Mouse (Mus musculus) kidney, embryonic 15.5 days (tissue): Measurements from ENCODE around the gene Mrpl23. TPM values are rescaled to one million over a fixed set of nuclear protein-coding genes. Genes with fewer than 3 reads are reported as not detected.

Experiments used
- ATAC-seq: fragments of 200-750 bp; cut with Nextera tagmentation; replicated peaks from 2 replicates; pipeline ENCODE4 v1.8.0; 2017; ENCODE audit warnings: moderate TSS enrichment; ENCODE audit not compliant: low FRiP score
- H3K27ac ChIP-seq: fragments of 300-500 bp; sonication (generic); 2 replicates; pipeline ENCODE4 v1.5.1; 2015; ENCODE audit warnings: mild to moderate bottlenecking, inconsistent platforms
- H3K27me3 ChIP-seq: fragments of 300-500 bp; sonication (generic); 2 replicates; pipeline ENCODE4 v1.6.1; 2015; ENCODE audit warnings: inconsistent platforms
- H3K36me3 ChIP-seq: fragments of 300-500 bp; sonication (generic); 2 replicates; pipeline ENCODE4 v1.6.1; 2015; ENCODE audit warnings: inconsistent platforms
- H3K4me1 ChIP-seq: fragments of 300-500 bp; sonication (generic); 2 replicates; pipeline ENCODE4 v1.6.1; 2015; ENCODE audit warnings: inconsistent platforms
- H3K4me2 ChIP-seq: fragments of 300-500 bp; sonication (generic); 2 replicates; pipeline ENCODE4 v1.6.1; 2015; ENCODE audit warnings: moderate library complexity, mild to moderate bottlenecking, inconsistent platforms
- H3K4me3 ChIP-seq: fragments of 300-500 bp; sonication (generic); replicated peaks from 2 replicates; pipeline ENCODE4 v1.5.1; 2015; ENCODE audit warnings: mild to moderate bottlenecking, inconsistent platforms
- H3K9ac ChIP-seq: fragments of 300-500 bp; sonication (generic); 2 replicates; pipeline ENCODE4 v1.6.1; 2015; ENCODE audit warnings: mild to moderate bottlenecking, inconsistent platforms
- H3K9me3 ChIP-seq: fragments of 300-500 bp; sonication (generic); replicated peaks from 2 replicates; pipeline ENCODE4 v1.6.1; 2016; ENCODE audit warnings: inconsistent platforms
- WGBS: fragments of 180-500 bp; shearing (Covaris S2); methylation state at CpG from one replicate; pipeline ENCODE4 v1.1.7; 2015; ENCODE audit warnings: mixed read lengths; 5-methylcytosine and 5-hydroxymethylcytosine counted together
- polyA plus RNA-seq: library from polyadenylated mRNA; unstranded; fragments of >200 nt; fragmentation: Nextera tagmentation; extraction: Ambion mirVana; gene quantifications from 2 replicates; pipeline ENCODE4 v1.2.1, GENCODE M21; 2015

Gene Mrpl23
- polyA plus RNA-seq, 1 experiment from 2014 or later, result 25.8 TPM

GRCm38 (mm10) chr7:142500032-142500431 lies 32.5 kb upstream of the Mrpl23 start:
- Histone ChIP-seq H3K9me3 (no peaks in the 10 kb centered on the region), H3K4me2 (no peak overlapping the region), H3K4me3 (no peak overlapping the region), H3K27me3 (no peaks in the 10 kb centered on the region), H3K36me3 (peaks cover 10% of the 10 kb centered on the region; the same call in 1 of the 2 replicates), H3K9ac (no peak overlapping the region; the same call in 1 of the 2 replicates), H3K4me1 (peaks cover 32% of the 10 kb centered on the region), H3K27ac (peak overlapping the region; percentile 49; the same call in 1 of the 2 replicates)
- 81% methylated on average over 1 of the region's 1 CpGs for WGBS
- no peak for ATAC-seq

GRCm38 (mm10) chr7:142503206-142503605 lies 29.3 kb upstream of the Mrpl23 start:
- Histone ChIP-seq H3K4me2 (no peak overlapping the region), H3K9me3 (no peaks in the 10 kb centered on the region), H3K27me3 (no peaks in the 10 kb centered on the region; the same call in 1 of the 2 replicates), H3K4me3 (no peak overlapping the region), H3K4me1 (peaks cover 57% of the 10 kb centered on the region), H3K27ac (no peak overlapping the region), H3K36me3 (no peaks in the 10 kb centered on the region), H3K9ac (no peak overlapping the region)
- ATAC-seq, result no peak
- 75% methylated on average over 4 of the region's 4 CpGs for WGBS

GRCm38 (mm10) chr7:142505942-142506341 lies 26.5 kb upstream of the Mrpl23 start:
- Histone ChIP-seq H3K9ac (no peak overlapping the region), H3K27me3 (no peaks in the 10 kb centered on the region; the same call in 1 of the 2 replicates), H3K4me1 (peaks cover 61% of the 10 kb centered on the region), H3K4me2 (no peak overlapping the region), H3K4me3 (no peak overlapping the region), H3K36me3 (no peaks in the 10 kb centered on the region), H3K9me3 (no peaks in the 10 kb centered on the region), H3K27ac (peak overlapping the region; percentile 45; the same call in 1 of the 2 replicates)
- WGBS, result 19% methylated on average over 2 of the region's 2 CpGs
- no peak for ATAC-seq

GRCm38 (mm10) chr7:142506501-142506900 lies 26.0 kb upstream of the Mrpl23 start:
- peak overlapping the region; percentile 27; the same call in 1 of the 2 replicates for H3K27ac ChIP-seq
- H3K4me2 ChIP-seq, result no peak overlapping the region
- no peaks in the 10 kb centered on the region for H3K9me3 ChIP-seq
- peaks cover 65% of the 10 kb centered on the region for H3K4me1 ChIP-seq
- no peak overlapping the region for H3K9ac ChIP-seq
- peak; percentile 15; the same call in 1 of the 2 replicates for ATAC-seq
- H3K36me3 ChIP-seq, result no peaks in the 10 kb centered on the region
- no peak overlapping the region for H3K4me3 ChIP-seq
- H3K27me3 ChIP-seq, result no peaks in the 10 kb centered on the region; the same call in 1 of the 2 replicates
- 40% methylated on average over 4 of the region's 4 CpGs for WGBS

GRCm38 (mm10) chr7:142507453-142507852 lies 25.0 kb upstream of the Mrpl23 start:
- no peak overlapping the region for H3K4me3 ChIP-seq
- ATAC-seq, result no peak
- WGBS, result 93% methylated on average over 9 of the region's 9 CpGs
- H3K36me3 ChIP-seq, result no peaks in the 10 kb centered on the region
- no peaks in the 10 kb centered on the region for H3K9me3 ChIP-seq
- H3K27ac ChIP-seq, result no peak overlapping the region
- peaks cover 62% of the 10 kb centered on the region for H3K4me1 ChIP-seq
- H3K27me3 ChIP-seq, result no peaks in the 10 kb centered on the region; the same call in 1 of the 2 replicates
- no peak overlapping the region for H3K4me2 ChIP-seq
- no peak overlapping the region for H3K9ac ChIP-seq

- H3K4me1 ChIP-seq, result peaks cover 56% of the 10 kb centered on the region
- no peak overlapping the region for H3K9ac ChIP-seq
- peak overlapping the region; percentile 95 for H3K27ac ChIP-seq
- H3K4me3 ChIP-seq, result no peak overlapping the region
- WGBS, result 10% methylated on average over 14 of the region's 14 CpGs
- ATAC-seq, result peak; percentile 27; the same call in 1 of the 2 replicates
- H3K36me3 ChIP-seq, result no peaks in the 10 kb centered on the region
- H3K9me3 ChIP-seq, result no peaks in the 10 kb centered on the region
- H3K27me3 ChIP-seq, result no peaks in the 10 kb centered on the region; the same call in 1 of the 2 replicates
- peak overlapping the region; percentile 23; the same call in 1 of the 2 replicates for H3K4me2 ChIP-seq
These were observed 23.0 kb upstream of the Mrpl23 start for GRCm38 (mm10) chr7:142509518-142509917.

GRCm38 (mm10) chr7:142510021-142510777 lies 22.3 kb upstream of the Mrpl23 start:
- H3K4me3 ChIP-seq, result no peak overlapping the region
- ATAC-seq, result no peak; the same call in 1 of the 2 replicates
- 0 out of 2 replicates have a peak overlapping the region, but pooled peaks have one; percentile 19 for H3K9ac ChIP-seq
- no peaks in the 10 kb centered on the region for H3K9me3 ChIP-seq
- no peaks in the 10 kb centered on the region for H3K36me3 ChIP-seq
- H3K27me3 ChIP-seq, result no peaks in the 10 kb centered on the region; the same call in 1 of the 2 replicates
- peak overlapping the region; percentile 95 for H3K27ac ChIP-seq
- 10% methylated on average over 12 of the region's 12 CpGs for WGBS
- peak overlapping the region; percentile 8; the same call in 1 of the 2 replicates for H3K4me2 ChIP-seq
- H3K4me1 ChIP-seq, result peaks cover 53% of the 10 kb centered on the region

GRCm38 (mm10) chr7:142514048-142514447 lies 18.4 kb upstream of the Mrpl23 start:
- Histone ChIP-seq H3K9ac (no peak overlapping the region), H3K4me1 (peaks cover 43% of the 10 kb centered on the region), H3K27me3 (no peaks in the 10 kb centered on the region), H3K27ac (0 out of 2 replicates have a peak overlapping the region, but pooled peaks have one; percentile 15), H3K4me3 (no peak overlapping the region), H3K4me2 (no peak overlapping the region), H3K36me3 (no peaks in the 10 kb centered on the region), H3K9me3 (no peaks in the 10 kb centered on the region)
- ATAC-seq, result no peak
- 78% methylated on average over 4 of the region's 4 CpGs for WGBS

GRCm38 (mm10) chr7:142516221-142516978 lies 16.1 kb upstream of the Mrpl23 start:
- WGBS, result 36% methylated on average over 21 of the region's 21 CpGs
- peaks cover 32% of the 10 kb centered on the region for H3K4me1 ChIP-seq
- H3K27ac ChIP-seq, result peak overlapping the region; percentile 83
- H3K4me2 ChIP-seq, result peak overlapping the region; percentile 32
- H3K9me3 ChIP-seq, result no peaks in the 10 kb centered on the region
- no peaks in the 10 kb centered on the region for H3K36me3 ChIP-seq
- no peaks in the 10 kb centered on the region for H3K27me3 ChIP-seq
- peak; percentile 71 for ATAC-seq
- H3K9ac ChIP-seq, result peak overlapping the region; percentile 29; the same call in 1 of the 2 replicates
- no peak overlapping the region for H3K4me3 ChIP-seq

GRCm38 (mm10) chr7:142517531-142517930 lies 15.0 kb upstream of the Mrpl23 start:
- no peak for ATAC-seq
- H3K4me1 ChIP-seq, result peaks cover 37% of the 10 kb centered on the region
- no peaks in the 10 kb centered on the region for H3K9me3 ChIP-seq
- H3K27me3 ChIP-seq, result no peaks in the 10 kb centered on the region
- no peaks in the 10 kb centered on the region for H3K36me3 ChIP-seq
- H3K4me3 ChIP-seq, result no peak overlapping the region
- 81% methylated on average over 3 of the region's 3 CpGs for WGBS
- H3K4me2 ChIP-seq, result no peak overlapping the region
- H3K9ac ChIP-seq, result no peak overlapping the region
- no peak overlapping the region for H3K27ac ChIP-seq

GRCm38 (mm10) chr7:142520331-142520730 lies 12.2 kb upstream of the Mrpl23 start:
- H3K9me3 ChIP-seq, result no peaks in the 10 kb centered on the region
- H3K27me3 ChIP-seq, result no peaks in the 10 kb centered on the region
- ATAC-seq, result no peak
- WGBS, result 79% methylated on average over 4 of the region's 4 CpGs
- no peaks in the 10 kb centered on the region for H3K36me3 ChIP-seq
- peaks cover 59% of the 10 kb centered on the region for H3K4me1 ChIP-seq
- no peak overlapping the region for H3K4me2 ChIP-seq
- H3K4me3 ChIP-seq, result no peak overlapping the region
- H3K9ac ChIP-seq, result no peak overlapping the region
- H3K27ac ChIP-seq, result 0 out of 2 replicates have a peak overlapping the region, but pooled peaks have one; percentile 32
